Mouse (Mus musculus): Measurements from ENCODE around the gene Olfr917. TPM values are rescaled to one million over a fixed set of nuclear protein-coding genes. Genes with fewer than 3 reads are reported as not detected.

Olfr917 gene
- not detected in 2 replicates for polyA plus RNA-seq (2012; ENCODE audit: low replicate concordance)

GRCm38 (mm10) chr9:38665742-38666141, at the start of gene Olfr917:
Gene Olfr917, minus strand, starts transcription at chr9:38665842.

GRCm38 (mm10) chr9:38674501-38674900, 8.9 kb upstream of the Olfr917 start, which contains the start of gene Olfr918:
Gene Olfr918, minus strand, starts transcription at chr9:38674601.

GRCm38 (mm10) chr9:38659775-38660174, 5.9 kb downstream of the Olfr917 start, which contains the start of gene Olfr916:
Gene Olfr916, minus strand, starts transcription at chr9:38659875.

Other genes starting within 250 kb of the Olfr917 start
- gene Olfr901, start 236.4 kb downstream of the Olfr917 start, polyA plus RNA-seq (2012; ENCODE audit: low replicate concordance) = not detected in 2 replicates
- not detected in 2 replicates for gene Olfr902, start 218.2 kb downstream of the Olfr917 start, polyA plus RNA-seq (2012; ENCODE audit: low replicate concordance)
- not detected in 2 replicates for gene Olfr904, start 202.7 kb downstream of the Olfr917 start, polyA plus RNA-seq (2012; ENCODE audit: low replicate concordance)
- gene Olfr905, start 194.7 kb downstream of the Olfr917 start, polyA plus RNA-seq (2012; ENCODE audit: low replicate concordance) = not detected in 2 replicates
- not detected in 2 replicates for gene Olfr906, start 178.8 kb downstream of the Olfr917 start, polyA plus RNA-seq (2012; ENCODE audit: low replicate concordance)
- gene Olfr907, start 170.0 kb downstream of the Olfr917 start, polyA plus RNA-seq (2012; ENCODE audit: low replicate concordance) = not detected in 2 replicates
- not detected in 2 replicates for gene Olfr911-ps1, start 144.3 kb downstream of the Olfr917 start, polyA plus RNA-seq (2012; ENCODE audit: low replicate concordance)
- gene Olfr910, start 128.0 kb downstream of the Olfr917 start, polyA plus RNA-seq (2012; ENCODE audit: low replicate concordance) = 0.08 TPM in 1 of 2 replicates, not detected in the other
- gene Olfr912, start 85.7 kb downstream of the Olfr917 start, polyA plus RNA-seq (2012; ENCODE audit: low replicate concordance) = not detected in 2 replicates
- not detected in 2 replicates for gene Olfr913, start 73.1 kb downstream of the Olfr917 start, polyA plus RNA-seq (2012; ENCODE audit: low replicate concordance)
- not detected in 2 replicates for gene Olfr914, start 60.7 kb downstream of the Olfr917 start, polyA plus RNA-seq (2012; ENCODE audit: low replicate concordance)
- gene Olfr916, start 6.0 kb downstream of the Olfr917 start, polyA plus RNA-seq (2012; ENCODE audit: low replicate concordance) = not detected in 2 replicates
- gene Olfr918, start 8.8 kb upstream of the Olfr917 start, polyA plus RNA-seq (2012; ENCODE audit: low replicate concordance) = not detected in 2 replicates
- not detected in 2 replicates for gene Olfr919, start 37.8 kb upstream of the Olfr917 start, polyA plus RNA-seq (2012; ENCODE audit: low replicate concordance)
- 0.60 and 2.9 TPM in 2 replicates for gene Vwa5a, start 52.4 kb upstream of the Olfr917 start, polyA plus RNA-seq (2012; ENCODE audit: low replicate concordance)
- not detected in 2 replicates for gene Olfr920, start 86.5 kb upstream of the Olfr917 start, polyA plus RNA-seq (2012; ENCODE audit: low replicate concordance)
- gene Olfr921, start 107.2 kb upstream of the Olfr917 start, polyA plus RNA-seq (2012; ENCODE audit: low replicate concordance) = not detected in 2 replicates
- gene Olfr922, start 148.8 kb upstream of the Olfr917 start, polyA plus RNA-seq (2012; ENCODE audit: low replicate concordance) = 0.05 TPM in 1 of 2 replicates, not detected in the other
- not detected in 2 replicates for gene Olfr923, start 160.7 kb upstream of the Olfr917 start, polyA plus RNA-seq (2012; ENCODE audit: low replicate concordance)
- gene Olfr924, start 178.6 kb upstream of the Olfr917 start, polyA plus RNA-seq (2012; ENCODE audit: low replicate concordance) = not detected in 2 replicates
- not detected in 2 replicates for gene Olfr26, start 189.2 kb upstream of the Olfr917 start, polyA plus RNA-seq (2012; ENCODE audit: low replicate concordance)
- gene Olfr926, start 211.3 kb upstream of the Olfr917 start, polyA plus RNA-seq (2012; ENCODE audit: low replicate concordance) = not detected in 2 replicates